Mouse (Mus musculus) ovary, postnatal 14 days (tissue): ENCODE results near the gene Gm17334.
"Not testable (repeated sequence)": the region's sequence is repeated elsewhere in the genome, so short reads cannot be mapped to it uniquely, and the experiment has no call there.

Experiments
- DNase-seq: peaks from one replicate; pipeline ENCODE4 v3.0.0; 2022; ENCODE audit warnings: low spot score

Gene Gm17334

DNA sequence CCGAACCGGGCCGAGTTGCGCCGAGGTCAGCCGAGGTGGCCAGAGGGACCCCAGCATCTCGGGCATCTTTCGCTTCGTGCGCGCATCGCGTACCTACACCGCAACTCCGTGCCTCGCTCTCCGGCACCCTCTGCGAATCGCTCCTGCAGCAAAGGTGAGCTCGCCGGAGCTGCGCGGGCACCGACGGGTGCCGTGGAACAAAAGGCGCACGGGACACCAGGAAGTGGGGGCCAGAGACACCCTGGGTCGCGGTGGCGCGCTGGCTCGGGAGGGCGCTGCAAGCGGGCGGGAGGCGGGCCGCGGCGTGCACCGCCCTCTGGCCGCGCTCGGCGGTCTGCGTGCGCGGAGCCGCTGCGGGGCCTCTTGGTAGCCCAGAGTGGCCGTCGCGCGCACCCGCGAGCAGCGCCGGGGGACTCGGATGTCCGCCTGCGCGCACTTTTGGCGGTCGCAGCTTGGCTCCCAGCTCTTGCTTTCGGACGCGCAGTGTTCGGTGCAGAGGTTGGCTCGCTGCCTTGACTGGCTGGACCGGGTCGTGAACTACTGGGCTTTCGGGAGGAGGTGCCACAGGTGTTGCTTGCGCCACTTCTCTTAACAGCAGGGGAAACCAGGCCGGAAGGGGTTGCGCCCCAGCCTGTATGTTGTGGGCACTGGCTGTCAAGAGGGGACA is 2.7 kb downstream of the Gm17334 start:
- DNase-seq: peak; percentile 68

DNA sequence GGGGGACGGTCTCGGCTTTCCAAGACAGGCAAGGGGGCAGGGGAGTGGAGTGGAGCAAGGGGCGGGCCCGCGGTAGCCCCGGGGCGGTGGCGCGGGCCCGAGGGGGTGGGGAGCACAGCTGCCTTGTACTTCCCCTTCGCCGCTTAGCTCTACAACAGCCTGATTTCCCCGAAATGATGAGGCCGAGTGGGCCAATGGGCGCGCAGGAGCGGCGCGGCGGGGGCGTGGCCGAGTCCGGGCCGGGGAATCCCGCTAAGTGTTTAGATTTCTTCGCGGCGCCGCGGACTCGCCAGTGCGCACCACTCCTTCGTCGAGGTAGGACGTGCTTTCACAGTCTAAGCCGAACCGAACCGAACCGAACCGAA is 3.2 kb downstream of the Gm17334 start, which contains the start of gene Irf1:
Irf1 (plus strand) TSS at position 255 of the 365 bp plus-strand sequence.
- DNase-seq: peak; percentile 89

DNA sequence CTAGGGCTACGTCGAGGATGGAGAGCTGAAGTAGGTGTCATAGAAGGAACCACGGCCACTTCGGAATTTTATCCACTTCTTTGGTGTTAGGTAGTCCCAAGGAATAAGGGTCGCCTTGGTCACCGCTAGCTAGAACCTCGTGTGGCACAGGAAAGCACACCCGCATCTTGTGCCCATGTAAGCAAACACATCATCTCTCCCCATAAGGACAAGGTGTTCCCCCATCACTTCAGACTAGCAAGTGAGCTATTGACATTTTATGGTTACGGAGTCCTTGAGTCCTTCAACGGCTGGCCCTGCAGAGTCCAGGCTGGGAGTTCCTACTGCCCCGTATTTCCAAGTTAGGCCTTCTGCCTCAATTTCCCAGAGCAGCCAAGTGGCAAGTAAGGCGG is 3.8 kb downstream of the Gm17334 start:
- no peak for DNase-seq

DNA sequence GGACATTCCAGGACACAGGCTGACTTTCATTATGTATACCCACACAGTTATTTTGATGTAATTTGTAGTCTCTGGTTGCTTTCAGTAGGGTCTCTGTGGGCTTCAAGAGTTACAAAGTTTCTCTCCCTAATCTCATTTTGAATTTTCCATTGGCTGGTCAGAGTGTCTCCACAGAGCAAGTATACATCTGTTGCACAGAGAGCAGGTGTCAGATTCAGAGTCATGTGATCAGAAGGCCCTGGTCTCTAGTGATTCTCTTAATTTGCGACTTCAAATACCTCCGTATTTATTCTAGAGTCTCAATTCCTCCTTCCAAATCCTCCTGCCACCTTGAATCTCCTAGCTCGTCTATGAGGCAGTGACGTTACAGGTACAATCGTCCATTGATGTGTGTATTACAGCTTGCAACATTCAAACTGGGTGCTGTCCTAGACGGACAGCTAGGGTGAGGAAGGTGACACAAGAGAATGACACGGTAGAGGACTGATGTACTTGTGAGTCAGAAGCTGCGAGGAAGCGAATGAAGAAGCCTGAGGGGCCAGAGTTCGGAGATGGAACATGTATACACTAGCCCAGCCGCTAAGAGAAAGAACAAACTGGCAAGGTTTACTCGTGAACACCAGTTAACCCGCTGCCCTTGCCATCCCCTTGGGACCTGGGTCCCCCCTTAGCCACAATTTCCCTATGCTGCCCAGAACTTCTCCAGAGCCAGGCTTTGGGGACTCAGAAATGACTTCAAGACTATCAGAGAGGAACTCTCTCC is 4.4 kb downstream of the Gm17334 start:
- no peak for DNase-seq

DNA sequence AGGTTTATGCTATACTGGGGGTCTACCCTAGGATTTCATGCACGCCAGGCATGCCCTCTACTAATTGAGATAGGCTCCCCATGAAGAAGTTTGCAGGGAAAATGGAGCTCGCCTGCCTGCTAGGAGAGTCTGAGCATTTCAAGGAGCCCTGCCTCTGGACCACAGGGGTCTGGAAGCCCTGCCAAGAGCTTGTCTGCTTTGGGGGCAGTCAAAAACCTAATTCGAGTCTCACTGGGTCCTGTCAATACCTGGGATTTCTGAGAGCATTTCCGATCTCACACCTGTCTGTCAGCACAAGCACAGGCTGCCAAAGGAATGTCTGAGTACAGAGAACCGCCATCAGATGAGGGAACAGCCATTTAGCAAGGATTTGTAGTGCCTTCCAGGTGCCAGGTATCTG is 8.4 kb downstream of the Gm17334 start:
- no peak for DNase-seq

DNA sequence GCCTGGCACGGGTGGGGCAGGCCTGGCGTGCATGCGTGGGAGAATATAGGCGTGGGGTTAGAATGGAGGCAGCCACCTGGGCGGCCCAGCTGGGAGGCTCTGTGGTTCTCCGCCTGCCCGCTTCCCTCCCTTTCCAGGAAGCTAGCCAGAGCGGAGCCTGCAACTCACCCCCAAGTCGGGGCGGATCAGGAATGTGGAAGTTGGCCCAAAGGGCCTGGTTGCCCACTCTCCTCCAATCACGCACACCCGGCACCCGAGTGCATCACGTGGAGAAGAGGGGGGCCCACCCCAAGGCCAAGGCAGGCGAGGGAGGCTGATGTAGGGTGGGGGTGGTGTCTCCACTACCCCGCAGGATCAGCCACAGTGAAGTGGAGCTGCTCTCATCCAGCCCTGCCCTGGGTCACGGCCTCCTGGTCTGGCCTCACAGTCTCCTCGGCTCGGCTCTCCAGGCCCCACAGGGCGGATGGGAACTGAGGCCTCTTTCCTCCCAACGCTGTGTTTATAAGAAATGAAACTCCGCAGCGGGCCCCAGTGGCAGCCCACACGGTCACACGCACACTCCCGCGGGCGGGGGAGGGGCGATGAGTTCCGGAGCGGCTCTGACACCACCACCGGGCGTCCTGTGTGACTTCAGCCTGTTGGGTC is 9.4 kb downstream of the Gm17334 start:
- DNase-seq: peak; percentile 83

DNA sequence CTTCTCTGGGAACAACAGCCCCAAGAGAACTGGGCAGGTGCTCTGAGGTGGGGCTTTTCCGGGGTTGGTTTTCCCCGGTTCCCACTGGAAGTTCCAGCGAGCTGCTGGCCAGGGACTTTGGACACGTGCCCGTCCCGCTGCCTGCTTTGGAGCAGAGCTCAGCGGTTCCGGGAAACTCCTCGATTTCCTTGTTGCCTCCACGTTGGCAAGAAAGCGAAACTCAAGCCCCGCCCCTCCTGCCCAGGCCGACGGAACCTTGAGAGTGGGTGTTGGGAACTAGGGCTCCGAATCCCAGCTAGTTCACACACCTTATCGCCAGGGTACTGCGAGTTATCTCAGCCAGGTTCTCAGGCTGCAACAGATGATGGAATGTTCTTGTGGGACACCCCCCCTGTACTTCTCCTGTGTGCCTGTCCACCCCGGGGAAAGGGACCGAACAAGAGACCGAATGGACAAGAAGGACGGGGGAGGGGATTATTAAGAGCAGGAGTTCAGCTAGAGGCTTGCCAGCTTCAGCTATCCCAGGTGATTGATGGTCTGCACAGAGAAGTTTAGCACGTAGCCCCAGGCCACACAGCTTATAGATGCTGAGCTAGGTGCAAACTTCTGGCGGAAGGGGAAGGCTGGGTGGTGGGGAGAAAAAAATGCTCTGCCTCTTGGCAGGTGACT is 10.0 kb downstream of the Gm17334 start:
- peak; percentile 86 for DNase-seq

DNA sequence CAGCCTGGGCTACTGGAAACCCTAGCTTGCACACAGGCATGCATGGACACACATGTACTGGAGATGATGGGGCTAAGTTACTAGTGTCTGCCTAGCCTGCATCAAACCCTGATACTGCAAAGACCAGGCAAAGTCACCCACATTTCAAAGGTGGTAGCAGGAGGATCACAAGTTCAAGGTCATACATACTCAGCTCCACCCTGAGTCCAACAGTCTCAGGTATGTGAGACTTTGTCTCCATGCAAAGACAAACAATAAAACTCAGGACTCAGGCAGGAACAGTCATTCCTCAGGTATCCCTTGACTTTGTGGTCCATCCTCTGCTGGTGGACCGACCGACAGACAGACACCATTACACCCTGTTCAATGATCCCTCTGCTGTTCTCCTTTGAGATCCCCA is 10.6 kb downstream of the Gm17334 start:
- no peak for DNase-seq

DNA sequence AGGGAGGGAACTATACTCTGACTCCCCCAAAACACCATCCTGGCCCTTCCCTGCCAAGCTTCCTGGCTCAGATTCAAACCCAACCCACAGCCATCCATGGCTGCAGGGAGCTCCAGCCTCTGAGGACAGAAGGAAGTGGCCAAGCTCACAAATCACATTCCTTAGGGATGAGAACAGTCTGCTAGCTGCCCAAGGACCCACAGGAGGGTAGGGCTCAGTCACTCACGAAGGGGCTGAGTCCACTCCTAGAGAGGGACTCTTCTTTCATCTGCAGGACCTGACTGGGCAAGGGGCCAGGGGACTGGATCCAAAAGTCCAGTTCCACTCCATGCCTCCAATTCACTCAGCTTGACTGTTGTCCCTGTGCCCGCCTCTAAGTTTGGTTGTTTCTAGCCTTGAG is 11.2 kb downstream of the Gm17334 start:
- peak; percentile 76 for DNase-seq

DNA sequence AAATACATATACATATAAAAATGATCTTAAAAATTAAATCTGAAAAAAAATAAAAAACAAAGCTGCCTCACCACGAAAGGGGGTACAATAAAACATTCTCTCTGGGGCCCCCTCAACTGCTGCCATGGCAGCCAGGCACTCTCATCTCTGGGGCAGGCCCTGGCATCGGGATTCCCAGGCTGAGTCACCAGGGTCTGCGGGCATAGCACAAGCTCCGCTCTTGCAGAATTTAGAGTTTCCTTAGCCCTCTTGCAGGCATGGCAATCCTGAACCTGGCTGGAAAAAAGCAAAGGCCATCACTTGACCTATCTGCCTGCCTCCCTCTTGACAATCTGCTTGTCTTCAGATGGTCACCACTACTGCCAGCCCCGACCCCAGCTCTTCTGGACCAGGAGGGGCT is 11.7 kb downstream of the Gm17334 start:
- DNase-seq: no peak

DNA sequence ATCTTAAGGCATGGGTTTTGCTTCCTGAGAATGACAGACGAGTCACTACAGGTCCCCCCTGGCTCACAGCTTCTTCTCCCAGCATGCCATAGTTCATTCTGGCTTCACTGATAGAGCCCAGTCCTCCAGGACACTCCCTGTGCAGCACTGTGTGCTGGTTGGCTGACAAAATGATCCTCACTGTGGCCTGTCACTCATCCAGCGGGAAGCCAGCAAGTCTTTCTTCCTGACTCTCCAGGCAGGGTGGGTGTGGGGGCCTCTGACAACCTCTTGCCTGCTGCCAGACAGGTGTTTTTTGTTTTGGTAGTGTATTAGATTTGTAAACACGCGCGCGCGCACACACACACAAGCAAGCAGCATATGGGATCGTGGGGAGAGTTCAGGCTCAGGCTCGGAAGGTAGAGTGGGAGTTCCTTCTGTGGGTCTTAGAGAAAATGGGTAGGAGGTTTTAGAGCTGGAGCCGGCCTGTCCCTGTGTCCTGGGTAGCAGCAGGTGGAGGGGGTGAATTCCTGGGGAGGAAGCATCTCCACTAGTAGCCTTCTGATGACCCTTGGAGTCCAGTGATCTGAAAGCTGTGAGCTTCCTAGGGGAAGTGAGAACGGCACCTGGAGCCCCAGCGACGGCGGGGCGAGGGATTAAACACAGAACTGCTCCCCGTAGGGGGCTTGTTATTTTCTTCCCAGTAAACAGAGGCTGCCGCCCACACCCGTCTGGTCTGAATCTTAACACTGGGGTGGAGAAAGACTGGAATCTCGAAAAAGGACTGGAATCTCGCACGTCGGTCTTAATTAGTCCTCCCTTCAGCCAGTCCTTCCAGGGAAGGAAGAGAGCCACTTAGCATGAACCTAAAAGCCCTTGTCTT is 13.2 kb downstream of the Gm17334 start:
- no peak for DNase-seq

DNA sequence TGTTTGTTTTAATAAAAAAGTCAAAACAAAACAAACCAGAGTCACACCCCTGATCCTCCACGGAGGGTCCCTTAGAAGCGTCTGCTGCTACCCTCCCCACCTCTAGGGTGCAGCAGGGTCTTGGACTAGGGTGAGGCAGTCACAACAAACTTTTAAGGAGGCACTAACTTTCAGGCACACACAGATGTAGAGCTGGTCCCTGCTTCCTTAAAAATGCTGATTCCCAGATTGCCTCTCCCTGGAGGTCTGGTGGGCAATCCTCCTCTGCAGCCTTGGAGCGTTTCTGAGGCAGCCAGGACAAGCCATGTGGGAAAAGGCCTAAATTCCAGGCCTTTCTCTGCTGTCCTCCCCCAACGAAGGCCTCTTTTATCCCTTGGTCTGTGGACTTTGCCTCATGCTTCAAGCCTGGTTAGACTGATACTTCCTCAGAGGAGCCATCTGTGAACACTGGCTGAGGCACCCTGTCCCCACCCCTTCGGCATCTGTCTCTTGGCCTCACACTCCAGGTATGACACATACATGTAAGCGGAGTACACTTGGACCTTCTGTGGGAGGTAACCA is 14.1 kb downstream of the Gm17334 start:
- DNase-seq: no peak

DNA sequence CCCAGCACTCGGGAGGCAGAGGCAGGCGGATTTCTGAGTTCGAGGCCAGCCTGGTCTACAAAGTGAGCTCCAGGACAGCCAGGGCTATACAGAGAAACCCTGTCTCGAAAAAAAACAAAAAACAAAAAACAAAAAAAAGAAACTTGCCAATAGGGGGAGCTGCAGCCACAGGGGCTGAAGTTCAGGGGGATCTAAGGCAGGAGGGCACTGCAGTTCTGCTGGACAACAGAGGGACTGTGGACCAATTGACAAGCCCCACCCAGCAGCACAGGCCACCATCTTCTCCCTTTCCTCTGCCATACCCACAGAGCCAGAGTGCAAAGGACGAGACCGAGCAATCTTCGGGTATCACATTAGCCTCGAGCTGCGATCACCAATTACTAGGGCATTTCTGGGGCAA is 15.0 kb downstream of the Gm17334 start:
- DNase-seq: not testable (repeated sequence)

DNA sequence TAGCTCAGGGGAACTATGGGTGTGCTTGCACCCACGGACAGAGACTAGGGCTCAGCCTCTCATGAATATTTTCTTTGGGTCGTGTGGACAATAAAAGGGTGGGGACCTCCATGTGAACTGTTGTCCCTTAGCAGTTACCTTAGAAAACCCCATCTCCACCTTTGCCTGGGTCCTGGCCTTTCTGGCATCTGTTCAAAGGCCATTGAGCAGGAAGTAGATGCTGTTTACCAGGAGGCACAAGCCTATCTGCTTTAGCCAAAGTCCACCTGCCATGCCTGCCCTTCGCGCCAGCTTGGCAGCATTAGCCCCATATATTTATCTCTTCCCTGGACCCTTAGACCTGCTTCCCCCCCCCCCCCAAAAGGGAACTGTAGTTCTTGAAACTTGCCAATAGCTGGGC is 15.4 kb downstream of the Gm17334 start:
- DNase-seq: no peak

DNA sequence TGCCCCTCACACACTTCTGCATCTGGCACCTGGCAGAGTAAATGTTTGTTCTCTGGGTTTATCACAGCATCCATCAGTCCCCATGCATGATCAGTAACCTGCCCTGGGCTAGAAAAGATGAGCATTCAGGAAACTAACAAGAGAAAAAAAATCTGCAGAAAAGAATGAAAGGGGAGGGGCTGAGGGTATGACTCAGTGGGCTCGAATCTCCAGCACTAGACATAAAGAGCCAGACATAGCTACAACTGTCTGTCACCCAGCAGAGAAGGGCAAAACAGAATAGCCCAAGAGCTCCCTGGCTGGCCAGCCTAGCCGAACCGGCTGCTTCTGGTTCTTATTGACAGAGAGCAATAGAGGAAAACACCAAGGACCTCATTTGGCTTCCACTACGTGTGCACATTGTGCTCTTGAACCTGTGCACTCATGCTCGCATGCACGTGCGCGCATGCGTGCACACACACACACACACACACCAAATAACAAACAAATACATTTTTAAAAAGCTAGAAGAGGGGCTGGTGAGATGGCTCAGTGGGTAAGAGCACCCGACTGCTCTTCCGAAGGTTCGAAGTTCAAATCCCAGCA is 17.9 kb downstream of the Gm17334 start:
- no peak for DNase-seq

DNA sequence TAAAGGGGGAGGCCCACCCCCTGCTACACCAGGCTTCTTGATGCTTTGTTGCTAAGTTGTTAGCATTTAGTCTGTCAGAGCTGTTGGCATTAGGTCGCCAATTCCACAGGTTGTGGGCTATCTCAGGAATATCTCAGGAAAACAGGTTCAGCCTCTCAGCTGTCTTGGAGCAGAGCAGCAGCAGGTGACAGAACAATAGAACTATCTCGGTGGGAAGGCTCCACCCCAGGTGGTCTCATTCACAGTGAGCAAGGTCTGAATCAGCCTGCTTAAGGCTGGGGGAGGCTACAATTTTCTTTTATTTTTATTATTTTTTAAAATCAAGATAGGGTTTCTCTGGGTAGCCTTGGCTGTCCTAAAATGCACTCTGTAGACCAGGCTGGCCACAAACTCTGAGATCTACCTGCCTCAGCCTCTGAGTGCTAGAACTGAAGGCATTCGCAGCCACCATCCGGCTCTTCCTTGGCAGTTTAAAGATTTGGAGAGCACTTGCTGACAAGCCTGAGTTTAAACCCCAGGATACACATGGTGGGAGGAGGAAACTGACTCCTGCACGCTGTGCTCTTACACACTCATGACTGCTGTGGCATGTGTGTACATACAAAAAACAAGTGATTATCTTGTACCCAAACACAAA is 23.2 kb downstream of the Gm17334 start:
- no peak for DNase-seq

DNA sequence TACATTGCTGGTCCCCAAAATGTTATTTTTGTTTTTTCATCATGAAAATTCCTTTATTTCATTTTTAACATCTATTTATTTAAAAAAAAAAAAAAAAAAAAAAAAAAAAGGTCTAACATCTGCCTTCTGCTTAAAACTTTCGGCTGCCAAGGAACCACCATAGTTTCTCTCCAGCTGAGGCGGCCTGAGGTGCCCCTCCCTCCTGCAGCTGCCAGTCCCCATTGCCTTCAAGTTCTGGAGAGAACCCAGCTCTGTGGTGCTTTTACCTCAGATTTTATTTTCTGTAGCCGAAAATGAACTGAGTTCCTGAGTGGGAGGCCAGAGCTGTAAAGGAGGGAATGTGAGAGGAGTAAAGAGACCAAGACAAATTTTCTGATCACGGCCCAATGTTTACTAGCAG is 23.7 kb downstream of the Gm17334 start:
- no peak for DNase-seq

DNA sequence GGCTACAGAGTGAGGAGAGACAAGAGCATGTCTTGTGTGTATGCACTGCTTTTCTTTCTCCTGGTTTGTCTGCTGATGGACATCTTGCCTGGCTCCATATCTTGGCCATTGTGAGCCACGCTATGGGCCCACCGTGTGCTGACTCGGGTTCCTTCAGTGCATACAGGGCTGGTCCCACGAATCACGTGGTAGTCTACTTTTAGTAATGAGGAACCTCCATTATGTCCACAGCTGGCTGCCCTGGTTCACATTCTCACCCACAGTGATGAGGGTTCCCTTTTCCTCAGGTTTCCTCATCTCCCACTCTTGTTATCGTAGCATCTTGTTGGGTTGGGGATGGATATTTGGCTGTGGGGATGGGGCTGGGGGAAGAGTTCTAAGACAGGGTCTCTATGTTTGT is 24.4 kb downstream of the Gm17334 start:
- DNase-seq: no peak

DNA sequence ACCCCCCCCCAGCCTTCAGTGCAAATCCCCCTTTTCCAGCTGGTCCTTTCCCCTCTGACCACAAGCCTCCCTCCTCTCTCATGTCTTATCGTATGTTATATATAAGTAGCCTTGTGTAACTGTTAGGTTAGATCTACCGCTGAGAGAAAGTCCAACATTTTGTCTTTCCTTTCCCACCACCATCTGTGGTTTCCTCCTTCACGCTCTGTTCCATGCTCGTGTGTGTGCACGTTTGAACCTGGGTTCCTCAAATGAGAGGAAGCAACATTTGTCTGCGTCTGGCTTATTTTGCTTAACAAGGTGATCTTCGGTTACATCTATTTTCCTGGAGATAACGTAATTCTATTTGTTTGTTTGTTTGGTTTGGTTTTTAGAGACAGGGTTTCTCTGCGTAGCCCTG is 25.0 kb downstream of the Gm17334 start:
- DNase-seq: no peak

DNA sequence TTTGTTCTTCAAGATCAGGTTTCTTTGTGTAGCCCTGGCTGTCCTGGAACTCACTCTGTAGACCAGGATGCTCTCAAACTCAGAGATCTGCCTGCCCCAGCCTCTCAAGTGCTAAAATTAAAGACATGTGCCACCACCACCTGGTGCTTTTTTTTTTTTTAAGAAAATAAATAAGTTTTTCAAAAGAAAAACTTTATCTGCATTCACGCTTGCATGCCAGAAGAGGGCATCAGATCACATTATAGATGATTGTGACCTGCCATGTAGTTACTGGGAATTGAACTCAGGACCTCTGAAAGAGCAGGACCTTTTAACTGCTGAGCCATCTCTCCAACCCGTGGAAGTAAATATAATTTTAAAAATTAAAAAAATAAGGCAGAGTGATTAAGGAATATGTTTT is 27.7 kb downstream of the Gm17334 start:
- DNase-seq: no peak

DNA sequence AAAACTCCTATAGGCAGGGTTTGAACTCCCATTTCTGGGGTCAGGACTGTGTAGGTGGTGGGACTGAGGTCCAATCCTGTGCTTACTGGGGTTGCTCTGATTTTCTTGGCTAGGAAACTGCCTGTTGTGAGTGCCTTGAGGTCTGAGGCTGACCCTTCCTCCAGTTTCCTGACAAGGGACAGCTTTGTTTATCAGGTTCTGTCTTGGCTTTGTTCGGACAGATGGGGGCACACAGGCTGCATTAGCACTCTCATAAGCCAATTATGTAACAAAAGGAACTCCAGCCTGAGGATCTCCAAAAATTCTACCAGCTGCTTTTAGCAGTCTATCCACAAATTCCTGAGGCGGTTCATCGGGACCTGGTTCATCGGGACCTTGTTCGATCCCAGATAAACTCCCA is 30.6 kb downstream of the Gm17334 start:
- no peak for DNase-seq
